Mouse (Mus musculus) left cerebral cortex, postnatal 25 days (tissue): Measurements from ENCODE around the gene Apbb2. TPM values are rescaled to one million over a fixed set of nuclear protein-coding genes. Genes with fewer than 3 reads are reported as not detected.

Experiments used
- DNase-seq, 2 experiments: peaks; one replicate each; pipeline ENCODE4 v3.0.0; 2022; ENCODE audit warnings: low spot score in 2 of 2, mixed read lengths in 1 of 2
- intact Hi-C: fragments of 180-260 bp; cut with DNase I; formaldehyde crosslinking; loops from one replicate; pipeline ENCODE4 v1.15.1; 2025
- total RNA-seq, 2 experiments: library from RNA; stranded (reverse); gene quantifications; 2 replicates each; pipeline ENCODE4 v1.2.3; 2021

Gene Apbb2
- total RNA-seq, 2 experiments from 2014 or later, result 60.5 to 66.8 TPM

DNA sequence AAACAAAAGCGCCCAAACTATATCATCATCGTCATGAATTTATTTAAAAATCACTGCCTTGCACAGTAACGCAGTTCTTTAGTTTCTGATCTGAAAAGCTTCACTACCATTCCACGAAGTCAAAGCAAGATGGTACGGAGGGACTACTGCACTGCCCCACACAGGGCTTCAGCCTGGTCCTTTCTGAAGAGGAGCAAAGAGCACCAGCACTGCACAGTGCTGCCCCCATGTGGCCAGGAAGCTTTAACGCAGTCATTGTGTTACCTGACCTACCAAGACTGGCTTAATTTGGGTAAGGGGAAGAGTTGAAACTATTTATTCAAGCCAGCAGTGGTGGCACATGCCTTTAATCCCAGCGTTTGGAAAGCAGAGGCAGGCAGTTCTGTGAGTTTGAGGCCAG is 249.6 kb downstream of the Apbb2 start:
- peak in 1 of 2 experiments; percentile 51 for DNase-seq
- intact Hi-C loops, result loop anchor here (2.0 kb wide), 1 partner anchor 104 kb away; no protein-coding TSS in a partner anchor

- intact Hi-C loops, result loop anchor here (2.0 kb wide), 1 partner anchor 103 kb away; no protein-coding TSS in a partner anchor
- DNase-seq, result no peak
Observed at GRCm38 (mm10) chr5:66367641-66368040, 250.9 kb downstream of the Apbb2 start.

DNA sequence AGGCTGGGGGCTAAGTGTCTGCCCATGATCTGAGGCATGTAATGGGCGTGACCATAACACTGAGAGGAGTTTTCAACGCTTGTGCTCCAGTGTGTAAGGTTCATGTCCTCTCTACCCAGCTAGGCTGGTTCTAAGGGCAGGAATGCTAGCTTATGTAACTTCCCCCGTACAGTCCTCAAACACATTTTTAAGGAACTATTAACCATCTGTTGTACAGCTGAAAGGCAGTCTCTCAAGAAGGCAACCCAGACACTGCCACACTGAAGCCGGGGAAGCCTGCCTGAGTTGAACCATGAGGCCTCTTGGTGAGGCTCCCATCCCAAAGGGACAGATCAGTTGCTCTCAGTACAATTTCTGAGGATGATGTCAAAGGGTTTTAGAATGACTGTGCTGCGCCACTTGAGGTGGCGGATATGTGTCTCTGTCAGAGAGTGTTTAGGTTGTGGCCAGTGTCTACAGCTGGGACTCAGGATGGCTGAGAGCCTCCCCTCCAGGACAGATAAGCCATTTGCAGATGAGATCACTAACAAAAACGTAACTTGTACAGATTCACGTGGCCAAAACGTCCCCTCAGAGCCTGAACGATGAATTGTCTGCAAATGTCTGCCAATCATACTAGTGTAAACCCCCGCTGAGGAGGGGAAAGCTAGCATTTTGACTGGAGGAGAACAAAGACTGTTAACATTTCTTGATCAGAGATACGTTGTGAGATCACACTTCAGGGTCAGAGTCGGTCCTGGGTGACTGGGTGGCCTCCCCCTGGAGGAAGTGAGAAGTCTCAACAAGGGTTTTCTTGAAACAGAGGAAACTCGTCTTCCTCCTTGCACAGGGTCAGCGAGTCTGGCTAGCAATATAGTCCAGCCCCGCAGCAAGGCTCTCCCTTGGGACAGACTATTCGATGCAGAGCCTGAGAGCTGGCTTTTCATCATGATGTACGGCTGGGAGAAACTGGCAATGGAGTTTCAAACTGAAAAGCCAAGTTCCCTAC is 255.0 kb downstream of the Apbb2 start:
- no peak for DNase-seq
- intact Hi-C loops, result no loop called here

- DNase-seq, result no peak
- intact Hi-C loops, result no loop called here
Observed at GRCm38 (mm10) chr5:66360739-66361138, 257.8 kb downstream of the Apbb2 start.

DNA sequence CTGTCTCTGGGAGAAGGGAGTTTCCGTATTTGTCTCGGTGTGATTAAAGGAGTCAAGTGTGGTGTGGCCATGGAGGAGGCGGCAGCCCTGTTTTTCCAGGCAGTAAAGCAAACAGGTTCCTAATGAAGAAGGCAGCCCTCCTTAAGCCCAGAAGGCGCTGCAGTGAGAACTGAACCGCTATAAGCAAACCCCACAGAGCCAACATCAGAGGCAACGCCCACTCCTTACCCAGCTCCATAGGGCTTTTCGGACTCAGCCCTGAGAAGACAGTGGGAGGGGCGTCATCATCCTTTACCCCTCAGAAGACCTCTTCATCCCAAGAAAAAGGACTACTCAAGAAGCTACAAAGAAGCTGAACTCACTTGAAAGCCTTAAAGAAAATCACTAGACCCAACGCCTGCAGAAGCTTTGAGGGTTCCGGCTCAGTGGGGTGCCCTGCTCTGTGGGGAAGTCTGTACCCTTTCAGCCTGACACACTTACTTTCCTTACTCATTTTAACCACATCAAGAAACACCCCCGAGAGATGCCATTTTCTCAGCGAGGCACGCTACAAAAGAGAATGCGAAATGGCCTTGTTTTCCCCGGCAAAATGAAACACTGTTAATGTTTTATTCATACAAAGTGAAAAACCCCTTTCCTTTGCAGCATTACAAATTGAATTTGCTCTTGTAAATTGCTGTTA is 258.7 kb downstream of the Apbb2 start:
- intact Hi-C loops, result no loop called here
- DNase-seq, result no peak

GRCm38 (mm10) chr5:66355147-66355546 is 263.4 kb downstream of the Apbb2 start:
- intact Hi-C loops, result no loop called here
- DNase-seq, result peak in 1 of 2 experiments; percentile 25

GRCm38 (mm10) chr5:66353876-66354275 is 264.7 kb downstream of the Apbb2 start:
- intact Hi-C loops, result no loop called here
- DNase-seq, result no peak

- intact Hi-C loops, result no loop called here
- DNase-seq, result no peak
Observed at GRCm38 (mm10) chr5:66351836-66352390, 266.7 kb downstream of the Apbb2 start.

DNA sequence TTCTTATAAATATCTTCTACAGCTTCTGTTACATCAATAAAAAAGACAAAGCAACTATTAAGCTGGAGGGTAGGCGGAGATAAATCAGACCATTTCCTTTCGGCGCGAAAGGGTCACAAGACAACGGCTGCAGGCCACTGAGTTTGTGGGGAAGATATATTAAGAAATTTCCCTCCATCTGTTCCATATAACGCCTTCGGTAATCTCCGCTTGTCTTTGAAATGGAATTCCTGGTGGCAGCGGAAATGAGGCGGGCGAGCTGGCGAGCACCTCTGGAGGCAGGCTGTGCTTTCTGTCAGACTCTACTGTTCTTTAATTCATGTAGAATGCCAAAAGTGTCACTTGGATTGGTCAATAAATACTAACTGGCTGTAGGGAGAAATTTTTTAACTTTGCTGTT is 267.5 kb downstream of the Apbb2 start:
- DNase-seq, result no peak
- intact Hi-C loops, result no loop called here

GRCm38 (mm10) chr5:66350611-66351010 is 268.0 kb downstream of the Apbb2 start:
- intact Hi-C loops, result no loop called here
- no peak for DNase-seq

GRCm38 (mm10) chr5:66348421-66348820 is 270.2 kb downstream of the Apbb2 start:
- intact Hi-C loops, result no loop called here
- no peak for DNase-seq

DNA sequence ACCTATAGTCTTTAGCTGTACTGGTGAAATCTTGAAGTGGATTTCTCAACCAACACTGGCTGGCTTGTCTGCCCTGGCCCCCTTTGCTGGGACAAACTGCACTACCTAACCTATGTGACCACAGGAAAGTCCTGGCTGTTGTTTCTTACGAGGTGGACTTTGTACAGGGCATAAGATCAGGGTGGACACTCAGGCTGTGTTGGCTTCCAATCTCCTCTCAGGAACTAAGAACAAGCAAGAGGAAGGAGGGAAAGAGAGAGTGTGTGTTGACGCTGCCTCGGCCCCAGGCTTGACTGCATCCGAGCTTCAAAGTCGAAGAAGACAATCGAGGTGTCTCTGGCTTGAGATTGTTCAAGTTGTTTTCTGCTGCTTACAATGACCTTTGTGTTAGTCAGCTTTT is 271.8 kb downstream of the Apbb2 start:
- intact Hi-C loops, result no loop called here
- DNase-seq, result no peak

GRCm38 (mm10) chr5:66345140-66345539 is 273.4 kb downstream of the Apbb2 start:
- no peak for DNase-seq
- intact Hi-C loops, result no loop called here

DNA sequence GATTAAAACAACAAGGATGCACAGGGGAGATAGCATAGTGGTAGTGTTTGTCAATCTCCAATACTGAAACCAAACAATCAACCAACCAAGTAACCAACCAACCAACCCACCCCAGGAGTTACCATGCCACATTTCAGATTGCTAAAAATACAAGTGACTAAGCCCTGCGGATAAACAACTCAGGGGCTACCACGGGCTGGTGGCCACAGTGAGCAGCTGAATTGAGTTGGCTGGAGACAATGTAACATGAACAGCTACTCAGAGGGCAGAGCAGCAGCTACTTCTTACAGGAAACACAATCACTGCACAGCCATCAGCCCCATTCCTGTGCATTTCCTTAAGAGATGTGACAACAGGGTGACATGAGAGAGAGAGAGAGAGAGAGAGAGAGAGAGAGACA is 274.4 kb downstream of the Apbb2 start:
- no peak for DNase-seq
- intact Hi-C loops, result no loop called here

- DNase-seq, result no peak
- intact Hi-C loops, result no loop called here
Observed at GRCm38 (mm10) chr5:66342285-66342684, 276.3 kb downstream of the Apbb2 start.

- DNase-seq, result no peak
- intact Hi-C loops, result no loop called here
Observed at GRCm38 (mm10) chr5:66341848-66342247, 276.7 kb downstream of the Apbb2 start.

DNA sequence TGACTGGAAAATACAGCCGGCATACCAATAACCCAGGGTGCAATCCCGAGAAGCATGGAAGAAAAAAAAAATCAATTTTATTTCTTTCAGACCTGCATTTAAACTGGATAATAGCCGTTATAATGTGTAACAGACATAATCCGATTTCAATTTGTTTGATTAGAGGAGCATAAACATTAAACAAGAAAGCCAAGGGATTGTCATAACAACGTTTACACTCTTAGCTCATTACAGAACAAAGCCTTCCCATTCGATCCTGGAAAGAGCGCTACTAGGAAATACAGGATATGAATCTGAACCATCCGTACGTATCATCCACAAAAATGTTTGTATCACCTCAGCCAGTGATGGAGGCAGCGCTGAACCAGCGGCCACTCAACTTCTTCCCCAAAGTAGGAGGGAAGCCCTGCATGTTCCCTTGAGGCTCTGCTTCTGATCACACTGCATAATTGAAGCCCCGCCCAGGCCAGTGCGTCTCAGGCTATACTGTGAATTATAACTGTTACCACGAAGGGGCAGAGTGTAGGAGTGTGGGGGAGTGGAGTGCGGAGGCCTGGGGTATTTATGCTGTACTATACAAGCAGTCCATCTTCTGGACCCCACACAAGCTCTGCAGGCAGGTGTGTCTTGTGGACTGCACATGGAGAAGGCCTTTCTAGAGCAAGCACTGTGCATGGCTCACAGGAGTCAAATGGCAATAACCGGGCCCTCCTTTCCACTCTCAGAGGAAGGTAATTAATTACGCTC is 278.1 kb downstream of the Apbb2 start:
- intact Hi-C loops, result no loop called here

GRCm38 (mm10) chr5:66338583-66338982 is 280.0 kb downstream of the Apbb2 start:
- intact Hi-C loops, result no loop called here
- no peak for DNase-seq

More for the DNA sequence above, 278.1 kb downstream of the Apbb2 start:
- no peak for DNase-seq

- peak in 1 of 2 experiments; percentile 31 for DNase-seq
Observed at GRCm38 (mm10) chr5:66337969-66338345, 280.6 kb downstream of the Apbb2 start.

More at GRCm38 (mm10) chr5:66337969-66338345, 280.6 kb downstream of the Apbb2 start:
- intact Hi-C loops, result no loop called here
